Mouse (Mus musculus) heart, embryonic 11.5 days (tissue): Measurements from ENCODE around the gene Ntng1. TPM values are rescaled to one million over a fixed set of nuclear protein-coding genes. Genes with fewer than 3 reads are reported as not detected.
A peak's percentile ranks its signal among the peaks of the same experiment; 100 is the strongest.

Experiments
- ATAC-seq: fragments of 200-750 bp; cut with Nextera tagmentation; replicated peaks from 2 replicates; pipeline ENCODE4 v1.8.0; 2017; ENCODE audit warnings: moderate library complexity; ENCODE audit not compliant: insufficient number of reproducible peaks, low FRiP score, low TSS enrichment
- H3K27ac ChIP-seq: fragments of 300-500 bp; sonication (generic); 2 replicates; pipeline ENCODE4 v1.5.1; 2014; ENCODE audit warnings: mild to moderate bottlenecking, low read depth, low read length
- H3K27me3 ChIP-seq: fragments of 300-500 bp; sonication (generic); 2 replicates; pipeline ENCODE4 v1.6.1; 2014; ENCODE audit warnings: mild to moderate bottlenecking, low read length, mixed read lengths; ENCODE audit not compliant: control insufficient read depth, insufficient read depth
- H3K36me3 ChIP-seq: fragments of 300-500 bp; sonication (generic); 2 replicates; pipeline ENCODE4 v1.6.1; 2014; ENCODE audit warnings: mild to moderate bottlenecking, low read length, moderate library complexity, mixed read lengths; ENCODE audit not compliant: control insufficient read depth, insufficient read depth
- H3K4me1 ChIP-seq: fragments of 300-500 bp; sonication (generic); 2 replicates; pipeline ENCODE4 v1.6.1; 2014; ENCODE audit warnings: low read length; ENCODE audit not compliant: control insufficient read depth, insufficient read depth
- H3K4me2 ChIP-seq: fragments of 300-500 bp; sonication (generic); 2 replicates; pipeline ENCODE4 v1.6.1; 2014; ENCODE audit warnings: mild to moderate bottlenecking, moderate library complexity
- H3K4me3 ChIP-seq: fragments of 300-500 bp; sonication (generic); 2 replicates; pipeline ENCODE4 v1.5.1; 2014; ENCODE audit warnings: low read depth, low read length
- H3K9ac ChIP-seq: fragments of 300-500 bp; sonication (generic); 2 replicates; pipeline ENCODE4 v1.6.1; 2014; ENCODE audit warnings: mild to moderate bottlenecking, low read depth, low read length, moderate library complexity
- H3K9me3 ChIP-seq: fragments of 300-500 bp; sonication (generic); replicated peaks from 2 replicates; pipeline ENCODE4 v1.6.1; 2016; ENCODE audit warnings: low read length; ENCODE audit not compliant: control insufficient read depth
- WGBS: fragments of 180-500 bp; shearing (Covaris S2); extraction: QIAGEN DNeasy Blood & Tissue Kit; methylation state at CpG from one replicate; pipeline ENCODE4 v1.1.7; 2014; ENCODE audit not compliant: insufficient replicate concordance; 5-methylcytosine and 5-hydroxymethylcytosine counted together
- polyA plus RNA-seq: library from polyadenylated mRNA; unstranded; fragments of >200 nt; fragmentation: Nextera tagmentation; extraction: Ambion mirVana; gene quantifications from 2 replicates; pipeline ENCODE4 v1.2.1, GENCODE M21; 2014

Ntng1 gene
- polyA plus RNA-seq, 1 experiment from 2014 or later: 0.62 TPM

DNA sequence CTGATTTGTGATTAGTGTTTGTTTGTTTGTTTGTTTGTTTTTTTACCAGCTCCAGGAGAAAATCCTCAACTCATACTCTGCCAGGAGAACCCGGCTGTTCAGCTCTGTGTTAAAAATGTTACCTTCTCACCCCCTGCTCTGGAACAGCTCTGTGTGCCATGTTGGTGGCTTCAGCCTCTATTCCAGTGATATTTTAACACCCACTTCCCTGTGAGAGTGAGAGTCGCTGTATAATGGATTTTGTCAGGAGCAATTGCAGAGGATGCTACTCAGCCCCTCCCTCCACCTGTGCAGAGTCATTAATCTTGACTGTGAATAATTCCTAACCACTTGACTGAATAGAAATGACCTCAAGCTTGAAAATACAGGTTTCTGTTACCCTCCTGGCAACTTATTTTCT lies 339.7 kb downstream of the Ntng1 start:
- Histone ChIP-seq H3K9me3 (no peaks in the 10 kb centered on the region), H3K27ac (no peak overlapping the region), H3K4me3 (no peak overlapping the region), H3K4me1 (no peaks in the 10 kb centered on the region), H3K9ac (no peak overlapping the region), H3K27me3 (no peaks in the 10 kb centered on the region), H3K4me2 (no peak overlapping the region), H3K36me3 (no peaks in the 10 kb centered on the region)
- ATAC-seq: no peak
- 56% methylated on average over 2 of the region's 2 CpGs for WGBS

DNA sequence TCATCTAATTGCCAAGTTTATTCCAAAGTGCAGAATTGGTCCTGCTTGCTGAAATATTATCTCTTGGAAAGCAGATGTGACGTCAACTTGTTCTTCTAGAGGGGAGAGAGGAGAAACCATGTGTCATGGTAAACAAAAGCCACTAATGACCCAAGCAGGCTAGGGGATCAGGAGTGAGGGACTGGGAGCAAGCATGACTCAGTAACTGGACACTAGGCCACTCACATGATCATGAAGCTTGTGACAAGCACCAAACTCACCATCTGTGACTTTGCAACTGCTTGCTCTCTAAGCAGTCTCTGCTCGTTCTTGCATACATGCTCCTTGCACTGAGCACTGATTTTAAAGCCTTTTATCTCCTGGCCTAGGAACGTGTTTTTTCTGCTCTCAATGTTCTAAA lies 340.2 kb downstream of the Ntng1 start:
- no peaks in the 10 kb centered on the region for H3K9me3 ChIP-seq
- WGBS: 54% methylated on average over 3 of the region's 3 CpGs
- no peak overlapping the region for H3K27ac ChIP-seq
- H3K9ac ChIP-seq: no peak overlapping the region
- H3K4me3 ChIP-seq: no peak overlapping the region
- H3K4me1 ChIP-seq: no peaks in the 10 kb centered on the region
- H3K4me2 ChIP-seq: no peak overlapping the region
- no peak for ATAC-seq
- H3K36me3 ChIP-seq: no peaks in the 10 kb centered on the region
- H3K27me3 ChIP-seq: no peaks in the 10 kb centered on the region

DNA sequence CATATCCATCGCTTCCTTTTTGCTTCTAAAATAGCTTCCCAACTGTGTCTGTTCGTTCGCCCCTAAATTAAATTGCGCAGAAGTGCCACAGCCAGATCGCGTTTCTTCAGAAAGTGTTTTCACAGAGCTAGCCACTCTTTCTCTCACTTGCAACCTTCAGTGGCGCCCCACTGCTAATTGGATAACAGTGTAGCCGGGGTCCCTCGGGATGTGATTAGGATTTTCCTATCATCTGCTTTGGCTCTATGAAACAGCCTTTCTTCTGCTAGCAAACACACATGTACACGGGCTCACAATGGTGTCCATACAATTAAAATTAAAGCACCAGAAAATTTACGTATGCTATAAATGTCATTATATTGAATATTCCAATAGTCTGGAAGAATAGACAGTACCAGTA lies 346.5 kb downstream of the Ntng1 start:
- Histone ChIP-seq H3K9ac (no peak overlapping the region), H3K4me2 (no peak overlapping the region), H3K27ac (no peak overlapping the region), H3K9me3 (no peaks in the 10 kb centered on the region), H3K36me3 (no peaks in the 10 kb centered on the region), H3K27me3 (no peaks in the 10 kb centered on the region), H3K4me3 (no peak overlapping the region), H3K4me1 (no peaks in the 10 kb centered on the region)
- no peak for ATAC-seq
- WGBS: 75% methylated on average over 11 of the region's 11 CpGs

- no peak overlapping the region for H3K27ac ChIP-seq
- H3K9me3 ChIP-seq: no peaks in the 10 kb centered on the region
- no peak overlapping the region for H3K4me3 ChIP-seq
- no peaks in the 10 kb centered on the region for H3K27me3 ChIP-seq
- no peak overlapping the region for H3K9ac ChIP-seq
- WGBS: 37% methylated on average over 5 of the region's 5 CpGs
- H3K36me3 ChIP-seq: no peaks in the 10 kb centered on the region
- H3K4me1 ChIP-seq: no peaks in the 10 kb centered on the region
- ATAC-seq: no peak
- H3K4me2 ChIP-seq: no peak overlapping the region
These were observed 360.6 kb downstream of the Ntng1 start for GRCm38 (mm10) chr3:109783231-109783630.

DNA sequence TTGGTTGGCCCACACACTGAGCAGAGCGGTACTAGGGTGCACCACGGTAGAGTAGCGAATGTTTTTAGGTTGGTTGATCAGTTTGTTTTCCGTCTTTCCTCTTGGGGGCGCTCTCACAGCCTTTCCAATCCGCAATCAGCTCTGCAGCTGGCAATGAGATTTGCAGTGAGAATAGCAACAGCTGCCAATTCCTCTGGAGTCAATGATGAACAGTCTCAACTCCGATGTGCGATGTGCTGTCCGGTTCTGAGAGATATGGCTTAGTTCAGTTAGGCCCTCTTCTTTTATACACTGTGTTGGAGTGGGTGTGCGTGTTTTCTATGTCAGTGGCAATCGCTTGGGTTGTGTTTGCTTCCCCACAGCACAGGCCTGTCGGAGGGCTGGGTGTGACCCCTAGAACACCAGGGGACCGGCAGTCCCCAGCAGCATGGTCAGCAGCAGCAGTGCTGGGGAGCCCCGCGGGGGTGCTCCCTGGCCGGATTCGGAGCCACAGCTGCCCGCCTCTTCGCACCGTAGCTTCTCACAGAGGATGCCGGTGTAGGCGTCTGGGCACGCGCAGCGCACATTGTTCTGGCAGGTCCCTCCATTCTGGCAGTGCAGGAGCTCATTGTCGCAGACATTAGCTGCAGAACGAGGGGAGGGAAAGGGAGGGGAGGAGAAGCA lies 361.4 kb downstream of the Ntng1 start:
- Histone ChIP-seq H3K27ac (no peak overlapping the region), H3K9ac (peak overlapping the region; percentile 11; the same call in 1 of the 2 replicates), H3K36me3 (no peaks in the 10 kb centered on the region), H3K4me2 (peak overlapping the region; percentile 69), H3K27me3 (no peaks in the 10 kb centered on the region), H3K4me1 (no peaks in the 10 kb centered on the region), H3K9me3 (no peaks in the 10 kb centered on the region), H3K4me3 (peak overlapping the region; percentile 29)
- 2% methylated on average over 27 of the region's 27 CpGs for WGBS
- peak; percentile 69 for ATAC-seq

DNA sequence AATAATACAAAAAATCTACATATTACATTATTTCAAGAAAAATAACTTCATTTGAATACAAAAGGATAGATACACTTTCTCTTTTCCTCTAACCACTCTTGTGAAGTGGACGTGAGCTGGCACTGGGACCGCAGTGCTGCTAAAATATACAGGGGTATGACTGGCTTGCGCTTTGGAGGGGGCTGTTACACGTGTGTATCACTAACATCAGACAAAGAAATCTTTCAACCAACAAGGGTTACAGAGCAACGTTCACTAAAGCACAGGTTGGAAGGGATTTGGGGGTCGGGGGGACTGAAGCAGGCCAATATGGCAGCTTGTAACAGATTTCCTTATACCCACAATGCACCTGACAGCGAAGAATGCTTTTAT lies 361.9 kb downstream of the Ntng1 start:
- Histone ChIP-seq H3K4me2 (peak overlapping the region; percentile 69), H3K27me3 (no peaks in the 10 kb centered on the region), H3K9ac (no peak overlapping the region), H3K27ac (no peak overlapping the region), H3K4me3 (peak overlapping the region; percentile 29), H3K9me3 (no peaks in the 10 kb centered on the region), H3K4me1 (no peaks in the 10 kb centered on the region), H3K36me3 (no peaks in the 10 kb centered on the region)
- WGBS: 57% methylated on average over 7 of the region's 7 CpGs
- ATAC-seq: no peak

DNA sequence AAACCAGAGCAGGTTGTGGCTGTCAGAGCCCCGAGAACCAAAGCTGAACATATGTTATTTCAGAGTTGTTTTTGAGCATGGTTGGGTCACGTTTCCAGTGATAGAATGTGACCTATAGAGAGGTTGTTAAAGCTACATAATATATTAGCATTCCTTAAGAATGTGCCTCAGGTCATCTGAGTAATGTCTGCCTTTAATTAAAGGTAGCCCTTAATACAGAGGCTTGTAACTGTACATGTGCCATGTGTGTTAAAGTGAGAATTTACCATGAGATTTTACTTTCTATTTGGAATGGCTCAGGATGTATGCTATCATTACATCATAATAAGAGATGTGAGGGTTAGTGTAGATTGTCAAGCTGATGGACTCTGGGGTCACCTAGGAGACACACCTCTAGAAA lies 368.6 kb downstream of the Ntng1 start:
- no peak for ATAC-seq
- no peak overlapping the region for H3K9ac ChIP-seq

GRCm38 (mm10) chr3:109772120-109772519 lies 371.7 kb downstream of the Ntng1 start:
- 39% methylated on average over 14 of the region's 14 CpGs for WGBS
- Histone ChIP-seq H3K4me2 (peak overlapping the region; percentile 47), H3K4me3 (no peak overlapping the region; the same call in 1 of the 2 replicates), H3K27me3 (peaks cover 2% of the 10 kb centered on the region; the same call in 1 of the 2 replicates), H3K4me1 (no peaks in the 10 kb centered on the region; the same call in none of the 2 replicates), H3K36me3 (no peaks in the 10 kb centered on the region), H3K9me3 (no peaks in the 10 kb centered on the region), H3K9ac (no peak overlapping the region), H3K27ac (no peak overlapping the region)
- ATAC-seq: peak; percentile 73; the same call in 1 of the 2 replicates

More for the DNA sequence above, 368.6 kb downstream of the Ntng1 start:
- H3K36me3 ChIP-seq: no peaks in the 10 kb centered on the region
- no peaks in the 10 kb centered on the region; the same call in 1 of the 2 replicates for H3K4me1 ChIP-seq
- no peaks in the 10 kb centered on the region for H3K9me3 ChIP-seq
- no peak overlapping the region for H3K4me2 ChIP-seq
- no peak overlapping the region for H3K4me3 ChIP-seq
- H3K27me3 ChIP-seq: peaks cover 2% of the 10 kb centered on the region; the same call in 1 of the 2 replicates
- 73% methylated on average over 2 of the region's 2 CpGs for WGBS
- no peak overlapping the region for H3K27ac ChIP-seq

- no peaks in the 10 kb centered on the region for H3K27me3 ChIP-seq
- no peaks in the 10 kb centered on the region for H3K9me3 ChIP-seq
- 49% methylated on average over 3 of the region's 3 CpGs for WGBS
- H3K4me1 ChIP-seq: peaks cover 12% of the 10 kb centered on the region
- H3K4me3 ChIP-seq: no peak overlapping the region
- no peak overlapping the region for H3K4me2 ChIP-seq
- H3K36me3 ChIP-seq: no peaks in the 10 kb centered on the region
- ATAC-seq: 0 out of 2 replicates have a peak, but pooled peaks have one; percentile 32
- no peak overlapping the region for H3K9ac ChIP-seq
- no peak overlapping the region for H3K27ac ChIP-seq
These were observed 376.9 kb downstream of the Ntng1 start for GRCm38 (mm10) chr3:109766939-109767338.
